ENCODE assay signal across 8 mouse cellular contexts in the genomic region with DNA sequence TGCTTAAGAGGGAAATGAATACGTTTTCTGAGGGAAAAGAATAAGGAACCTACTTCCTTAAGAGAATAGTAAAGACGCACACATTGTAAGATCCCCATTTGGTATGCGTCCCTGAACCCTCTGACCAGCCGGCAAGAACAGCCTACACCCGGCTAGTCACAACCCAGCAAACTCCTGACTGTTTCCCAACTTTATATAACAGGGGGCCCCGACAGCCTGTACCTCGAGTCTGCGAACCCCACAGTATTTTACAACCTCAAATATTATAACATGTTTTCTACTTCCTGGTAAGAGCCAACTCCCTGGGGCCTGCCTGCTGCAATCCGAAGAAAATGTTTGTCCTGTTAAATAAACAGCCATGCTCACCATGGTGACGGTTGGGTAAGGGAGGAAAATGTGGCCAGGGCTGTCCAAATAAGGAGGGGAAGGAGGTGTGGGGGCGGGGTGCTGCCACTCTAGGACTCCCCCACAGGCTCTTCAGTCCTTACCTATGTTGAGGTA. TPM values are rescaled to one million over a fixed set of nuclear protein-coding genes. Genes with fewer than 3 reads are reported as not detected.
DNase-seq lines count a peak whose midpoint lies in the region; ATAC-seq lines count a peak whose summit lies in the region.

No protein-coding gene starts in this region.

- peak overlapping the region; percentile 20; the same call in 1 of the 2 replicates for H3K4me2 ChIP-seq in embryonic facial prominence, embryonic 13.5 days

- intact Hi-C loops in left cerebral cortex, postnatal 14 days (cut with DNase I): no loop called here
- intact Hi-C loops in heart, postnatal 10 days (cut with DNase I): no loop called here

- H3K9ac ChIP-seq in embryonic facial prominence, embryonic 13.5 days: 0 out of 2 replicates have a peak overlapping the region, but pooled peaks have one; percentile 8

- no peaks in the 10 kb centered on the region for H3K36me3 ChIP-seq in embryonic facial prominence, embryonic 13.5 days

- DNase-seq in left cerebral cortex, postnatal 14 days (ENCODE audit: low spot score in 2 of 2): peak; percentile 47 to 64
- no peak for DNase-seq in left cerebral cortex, adult 11 months (ENCODE audit: low spot score)
- DNase-seq in heart, postnatal 10 days: peak; percentile 60 to 71
- DNase-seq in kidney, postnatal 14 days: peak; percentile 78
- peak; percentile 91 for DNase-seq in lung, postnatal 10 days
- peak; percentile 63 for DNase-seq in ovary, postnatal 36 days (ENCODE audit: low spot score)
- DNase-seq in c-Kit-positive CD71-positive TER-119-positive erythroid progenitor cells, embryonic 14.5 days (ENCODE audit: low spot score): no peak

- peak overlapping the region; percentile 3 for H3K27ac ChIP-seq in embryonic facial prominence, embryonic 13.5 days

- no peaks in the 10 kb centered on the region for H3K9me3 ChIP-seq in embryonic facial prominence, embryonic 13.5 days

- no peak for ATAC-seq in embryonic facial prominence, embryonic 13.5 days (ENCODE audit: insufficient number of reproducible peaks, insufficient read depth, low FRiP score, low TSS enrichment, low read depth)

- H3K4me1 ChIP-seq in embryonic facial prominence, embryonic 13.5 days: peaks cover 42% of the 10 kb centered on the region

- peaks cover 2% of the 10 kb centered on the region; the same call in 1 of the 2 replicates for H3K27me3 ChIP-seq in embryonic facial prominence, embryonic 13.5 days

- H3K4me3 ChIP-seq in embryonic facial prominence, embryonic 13.5 days: no peak overlapping the region

- 35% methylated on average over 11 of the region's 11 CpGs for WGBS in embryonic facial prominence, embryonic 13.5 days

RNA-seq across cellular contexts. Expression of a gene that starts 2.8 kb away (rescaled TPM):
- 10 to 100 TPM; 18.8 to 26.1 TPM for total RNA-seq in left cerebral cortex, postnatal 14 days (2021)
- 3.0 and 3.5 TPM in 2 replicates for polyA plus RNA-seq in embryonic facial prominence, embryonic 13.5 days (2015; fragmentation: Nextera tagmentation; extraction: Ambion mirVana)
- total RNA-seq in heart, postnatal 10 days (2021): 10 to 100 TPM in 1 of 2 experiments, 1 to 10 TPM in 1; 7.5 to 21.1 TPM

RNA-seq across cellular contexts. Expression of a gene that starts 38.1 kb away (rescaled TPM):
- total RNA-seq in left cerebral cortex, postnatal 14 days (2021): 10 to 100 TPM; 14.9 to 16.3 TPM
- polyA plus RNA-seq in embryonic facial prominence, embryonic 13.5 days (2015; fragmentation: Nextera tagmentation; extraction: Ambion mirVana): 8.7 and 12.1 TPM in 2 replicates
- total RNA-seq in heart, postnatal 10 days (2021): 1 to 10 TPM; 4.4 to 5.3 TPM

RNA-seq across cellular contexts. Expression of a gene that starts 42.5 kb away (rescaled TPM):
- 10 to 100 TPM; 16.5 to 21.0 TPM for total RNA-seq in left cerebral cortex, postnatal 14 days (2021)
- 63.7 and 70.8 TPM in 2 replicates for polyA plus RNA-seq in embryonic facial prominence, embryonic 13.5 days (2015; fragmentation: Nextera tagmentation; extraction: Ambion mirVana)
- 10 to 100 TPM; 22.2 to 25.0 TPM for total RNA-seq in heart, postnatal 10 days (2021)

RNA-seq across cellular contexts. Expression of a gene that starts 57.7 kb away (rescaled TPM):
- total RNA-seq in left cerebral cortex, postnatal 14 days (2021): 10 to 100 TPM; 49.9 to 56.0 TPM
- 152 and 158 TPM in 2 replicates for polyA plus RNA-seq in embryonic facial prominence, embryonic 13.5 days (2015; fragmentation: Nextera tagmentation; extraction: Ambion mirVana)
- 10 to 100 TPM; 48.5 to 54.9 TPM for total RNA-seq in heart, postnatal 10 days (2021)

Comparison
In these comparisons a context has a peak if more than half of its experiments do, and no peak if none do; other contexts are left out.
1. DNase-seq: peak in left cerebral cortex, postnatal 14 days (2 of 2), heart, postnatal 10 days (2 of 2), kidney, postnatal 14 days (single experiment), lung, postnatal 10 days (single experiment) and ovary, postnatal 36 days (single experiment); none in left cerebral cortex, adult 11 months (single experiment) and c-Kit-positive CD71-positive TER-119-positive erythroid progenitor cells, embryonic 14.5 days (single experiment).